Mouse (Mus musculus): Measurements from ENCODE around the gene Ssh1.

The Ssh1 gene

DNA sequence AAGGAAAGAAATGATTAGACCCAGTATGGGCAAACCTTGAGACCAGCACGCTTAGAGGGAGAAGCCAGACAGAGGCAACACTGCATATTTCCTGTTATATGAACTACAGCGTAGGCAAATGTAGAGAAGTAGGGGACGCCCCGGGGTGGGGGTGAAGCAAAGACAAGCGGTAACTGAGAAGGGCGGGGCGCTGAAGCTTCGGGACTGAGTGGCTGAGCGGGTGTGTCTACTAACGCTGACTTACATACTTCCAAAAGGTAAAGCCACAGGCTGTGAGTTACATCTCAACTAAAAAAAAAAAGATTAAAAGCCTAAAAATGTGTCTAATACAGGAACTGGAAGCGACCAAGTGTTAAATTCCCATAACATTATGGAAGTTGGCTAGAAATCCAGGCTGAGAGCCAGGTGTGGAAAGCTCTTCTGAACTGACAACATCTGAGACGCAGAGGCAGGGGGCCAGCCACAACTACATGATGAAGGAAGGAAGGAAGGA, 1.3 kb downstream of the Ssh1 start:
- no peak for DNase-seq

DNA sequence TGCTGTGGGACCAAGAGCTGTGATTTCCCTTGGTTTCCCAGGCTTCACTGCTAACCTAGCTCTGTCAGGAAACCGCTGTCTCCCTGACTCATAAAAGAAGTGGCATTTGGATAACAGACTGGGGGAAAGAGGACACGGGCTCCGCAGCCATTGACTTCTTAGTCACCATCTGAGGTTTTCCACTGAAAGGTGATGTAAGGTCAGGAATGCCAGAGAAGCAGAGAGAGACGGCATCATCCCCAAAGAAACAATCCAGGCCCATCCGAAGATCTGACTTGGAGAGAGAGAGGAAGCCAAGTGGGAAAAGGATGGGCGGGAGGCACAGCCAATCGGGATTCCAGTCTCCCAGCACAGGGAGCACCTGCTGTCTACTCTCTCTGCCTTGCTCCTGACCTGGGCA, 2.6 kb downstream of the Ssh1 start:
- DNase-seq, result no peak

DNA sequence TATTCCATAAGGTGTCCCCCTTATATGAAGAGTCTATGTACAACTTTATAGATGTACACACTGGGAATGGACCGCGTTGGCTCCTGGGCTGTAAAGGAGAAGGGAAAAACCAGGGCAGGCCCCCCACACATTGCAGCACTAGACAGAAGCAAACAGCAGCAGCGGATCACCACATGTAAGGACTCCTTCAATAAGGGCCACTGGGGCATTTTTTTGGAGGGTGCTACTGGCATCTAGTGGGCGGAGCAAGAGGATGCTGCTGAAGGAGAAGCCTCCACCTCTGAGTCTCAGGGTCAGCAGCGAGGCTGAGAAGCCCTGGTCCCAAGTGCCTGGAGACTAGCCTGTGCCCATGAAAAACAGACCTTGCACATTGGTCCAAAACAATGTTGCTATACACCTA, 3.1 kb downstream of the Ssh1 start:
- no peak for DNase-seq

DNA sequence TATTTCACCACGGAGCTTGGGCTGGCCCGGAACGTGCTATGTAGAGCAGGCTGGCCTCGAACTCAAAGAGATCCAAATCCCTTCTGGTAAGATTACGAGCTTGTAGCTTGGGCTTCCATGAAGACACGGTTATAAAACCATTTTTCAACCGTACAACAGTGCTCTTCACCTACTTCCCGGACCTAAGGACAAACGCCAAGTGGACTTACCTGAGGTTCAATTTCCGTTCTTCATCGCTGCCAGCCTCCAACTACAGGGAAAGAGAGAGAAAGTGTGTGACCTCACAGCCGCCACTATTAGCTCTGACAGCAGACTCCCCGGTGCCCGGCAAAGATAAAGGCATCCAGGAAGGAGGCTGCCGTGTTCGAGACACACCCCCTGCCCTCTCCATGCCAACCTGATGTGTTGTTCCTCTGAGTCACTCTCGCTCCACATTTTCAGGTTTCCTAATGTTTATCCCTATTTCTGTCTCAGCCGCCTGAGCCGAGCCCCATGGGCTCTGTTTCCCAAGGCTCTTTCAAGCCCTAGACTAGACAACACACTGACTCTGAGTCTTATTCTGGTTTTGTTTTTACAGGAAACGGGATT, 4.2 kb downstream of the Ssh1 start:
- no peak for DNase-seq

DNA sequence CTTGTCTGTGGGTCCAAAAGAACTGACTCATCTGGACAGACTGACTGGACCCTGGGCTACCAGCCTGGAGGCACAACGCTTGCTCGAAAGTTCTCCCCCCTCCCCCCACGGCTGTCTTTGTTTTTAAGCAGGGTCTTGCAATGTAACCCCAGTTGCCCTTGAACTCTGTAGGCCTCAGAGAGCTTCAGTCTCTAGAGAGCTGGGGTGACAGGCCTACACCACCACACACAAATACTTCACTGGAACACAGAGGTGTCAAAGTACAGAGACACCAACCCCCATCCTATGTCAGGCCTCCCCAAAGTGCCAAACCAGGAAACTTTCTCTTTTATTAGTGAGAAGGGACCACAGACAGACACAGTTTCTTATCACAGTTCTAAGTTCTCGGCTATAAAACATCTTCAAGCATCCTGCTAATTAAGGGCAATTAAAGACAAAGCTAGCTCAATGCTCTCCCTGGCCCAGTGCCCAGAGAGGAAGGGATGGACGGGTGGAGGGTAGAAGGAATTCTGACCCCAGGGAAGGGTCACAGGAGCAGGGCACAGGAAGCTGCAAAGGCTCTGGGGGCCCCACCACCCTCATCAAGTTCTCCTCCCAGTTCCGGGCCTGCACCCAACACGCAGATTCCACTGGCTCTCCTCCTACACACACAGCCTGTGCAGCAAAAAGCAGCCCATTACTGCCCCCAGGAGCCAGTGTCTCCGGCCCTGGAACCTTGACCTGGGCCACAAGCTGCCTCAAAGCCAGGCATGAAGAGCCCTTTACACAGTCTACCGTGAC, 7.3 kb downstream of the Ssh1 start:
- DNase-seq, result peak; percentile 78 to 85

DNA sequence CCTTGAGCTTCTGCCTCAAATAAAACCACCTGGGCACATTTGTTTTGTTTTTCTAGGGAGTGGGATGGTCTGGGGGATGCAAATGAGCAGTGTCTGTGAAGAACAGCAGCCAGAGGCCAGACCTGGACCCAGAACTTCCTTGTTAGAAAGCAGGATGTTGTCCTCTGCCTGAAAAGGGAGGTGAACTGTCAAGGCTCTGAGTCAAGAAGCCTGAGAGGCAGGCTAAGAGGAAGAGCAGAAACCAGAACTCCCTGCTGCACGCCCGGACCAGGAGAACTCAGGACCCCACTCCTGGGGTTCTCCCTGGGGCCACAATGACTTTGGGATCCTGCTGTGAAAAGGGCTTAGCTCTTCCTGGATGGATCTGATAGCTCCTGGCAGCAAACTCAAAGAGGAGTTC, 8.0 kb downstream of the Ssh1 start:
- no peak for DNase-seq

DNA sequence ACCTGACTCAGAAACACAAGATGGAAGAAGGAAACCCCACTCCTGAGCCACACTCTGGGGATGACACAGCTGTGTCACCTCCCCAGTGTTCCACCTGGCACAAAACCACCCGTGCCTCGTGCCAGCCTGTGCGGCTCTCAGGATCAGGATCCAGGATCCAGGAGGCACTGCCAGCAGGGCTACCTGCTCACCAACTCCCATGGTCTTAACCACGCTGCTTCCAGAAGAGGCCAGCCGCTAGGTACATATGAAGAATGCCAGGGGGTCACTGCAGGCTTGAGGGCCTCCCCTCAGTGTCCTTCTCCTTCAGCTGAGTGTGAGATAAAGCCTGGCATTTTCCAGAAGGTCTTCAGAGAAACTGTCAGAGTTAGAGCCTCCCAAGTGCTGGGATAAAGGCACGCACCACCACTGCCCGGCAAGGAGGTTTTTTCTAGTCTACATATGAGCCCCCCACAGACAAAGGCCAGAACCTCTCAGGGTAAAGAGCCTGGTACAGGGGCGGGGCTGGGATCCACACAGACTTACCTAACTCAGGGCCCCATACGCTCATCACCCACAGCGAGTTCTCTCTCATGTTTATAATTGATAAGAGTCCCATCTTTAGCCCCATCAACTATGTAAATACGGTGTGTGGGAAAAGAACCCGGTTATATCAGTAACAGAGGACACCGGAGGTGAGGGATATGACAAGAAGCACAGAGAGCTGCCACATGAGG, 9.5 kb downstream of the Ssh1 start:
- DNase-seq, result no peak

DNA sequence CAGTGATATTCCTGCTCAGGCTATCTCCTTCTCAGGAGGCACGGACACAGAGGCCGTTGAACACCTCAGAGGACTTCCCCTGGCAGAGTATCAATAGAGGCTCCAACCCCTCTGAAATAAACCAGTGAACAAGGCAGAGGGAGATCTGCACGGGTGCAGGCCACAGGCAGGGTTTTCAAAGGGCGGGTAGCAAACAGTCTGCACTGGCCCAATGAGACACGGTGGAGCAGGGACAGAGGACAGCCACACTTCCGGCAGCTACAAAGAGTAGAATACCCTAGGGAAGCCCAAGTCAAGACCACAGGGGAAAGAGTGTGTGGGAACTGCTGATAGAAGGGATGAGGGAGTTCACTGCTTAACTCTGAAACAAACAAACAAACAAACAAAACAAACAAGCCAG, 10.2 kb downstream of the Ssh1 start:
- no peak for DNase-seq

DNA sequence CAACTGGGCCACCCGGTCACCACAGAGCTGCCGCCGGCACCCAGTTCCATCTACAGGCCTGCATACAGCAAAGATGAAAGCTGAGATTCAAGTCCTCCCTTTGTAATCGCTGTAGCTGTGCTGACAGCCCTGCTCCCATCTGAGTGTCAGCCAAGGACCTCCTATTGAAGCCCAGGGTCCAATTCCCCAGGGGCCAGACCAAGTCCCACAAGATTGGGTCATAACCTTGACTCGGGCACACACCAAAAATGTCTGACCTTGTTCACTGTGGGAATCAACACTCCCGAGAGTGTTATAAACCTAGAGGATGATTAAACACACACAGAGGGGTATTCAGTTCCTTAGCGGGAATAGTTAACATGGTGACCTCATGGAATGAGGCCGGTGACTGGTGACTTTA, 11.9 kb downstream of the Ssh1 start:
- no peak for DNase-seq

DNA sequence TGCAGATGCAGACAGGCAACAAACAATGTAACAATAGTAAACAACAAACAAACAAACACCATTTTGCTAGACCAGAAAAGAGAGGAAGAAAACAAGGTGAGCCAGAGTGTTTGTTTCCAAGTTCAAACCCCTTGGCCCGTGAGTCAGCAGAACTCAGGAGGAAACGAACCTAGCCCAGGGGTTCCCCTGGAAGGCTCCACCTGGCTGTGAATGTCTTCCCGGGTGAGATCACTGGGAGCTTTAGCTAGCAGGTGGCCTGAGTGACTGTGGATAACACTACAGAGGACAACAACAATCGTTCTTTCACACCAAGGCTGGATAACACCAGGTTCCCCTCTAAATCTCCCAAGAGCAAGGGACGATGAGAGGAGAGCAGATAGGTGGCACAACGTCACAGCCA, 12.5 kb downstream of the Ssh1 start:
- DNase-seq, result no peak

DNA sequence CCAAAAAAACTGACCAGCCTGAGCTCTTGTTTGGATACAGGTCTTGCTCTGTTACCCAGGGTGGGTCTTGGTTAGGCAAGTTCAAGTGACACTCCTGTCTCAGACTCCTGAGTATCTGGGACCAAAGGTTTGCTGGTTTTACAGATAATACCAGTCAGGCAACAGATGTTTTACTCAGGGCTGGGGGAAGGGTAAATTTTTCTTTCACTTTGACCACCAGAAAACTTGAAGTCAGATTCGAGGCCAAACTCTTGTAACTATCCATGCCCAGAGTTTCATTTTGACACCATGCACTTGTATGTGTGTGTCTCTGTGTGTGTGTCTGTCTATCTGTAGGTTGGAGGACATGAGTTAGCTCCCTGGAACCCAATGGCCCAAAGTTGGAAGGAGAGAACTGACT, 13.2 kb downstream of the Ssh1 start:
- no peak for DNase-seq

DNA sequence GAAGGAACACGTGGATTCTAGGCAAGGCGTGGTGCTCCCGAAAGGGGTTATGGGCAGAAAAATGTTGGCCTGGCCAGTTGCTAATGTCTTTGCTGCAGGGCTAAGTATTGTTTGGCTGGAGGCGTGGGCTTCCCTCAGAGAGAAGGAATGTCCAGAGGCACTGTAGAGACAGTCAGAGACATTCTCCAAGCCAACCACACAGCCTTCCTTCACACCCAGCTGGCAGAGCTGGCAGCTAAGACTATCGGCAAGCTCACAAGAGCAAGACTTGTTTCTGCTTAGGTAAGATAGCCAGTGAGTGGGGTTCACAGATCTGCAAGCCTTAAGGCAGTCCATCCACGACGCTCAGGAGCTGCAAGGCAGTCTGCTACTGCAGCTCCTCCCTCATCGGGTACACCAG, 16.4 kb downstream of the Ssh1 start:
- no peak for DNase-seq

DNA sequence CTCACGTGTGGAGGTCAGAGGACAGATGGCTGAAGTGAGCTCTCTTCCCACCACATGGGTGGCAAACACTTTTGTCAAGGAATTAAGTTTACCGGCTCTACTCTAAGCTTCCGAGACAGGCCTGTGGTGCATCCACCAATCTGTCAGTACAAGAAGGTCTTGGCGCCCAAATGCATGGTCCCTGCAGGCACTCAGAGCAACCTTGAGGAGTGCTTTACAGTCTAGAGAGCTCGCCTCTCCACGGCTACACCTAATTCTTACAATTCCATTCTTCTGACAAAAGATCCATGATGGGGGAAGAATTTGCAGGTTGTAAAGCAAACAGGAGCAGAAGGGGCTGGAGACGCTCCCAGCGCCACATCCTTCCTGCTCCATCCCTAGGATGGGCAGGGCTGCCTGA, 17.1 kb downstream of the Ssh1 start:
- DNase-seq, result no peak

DNA sequence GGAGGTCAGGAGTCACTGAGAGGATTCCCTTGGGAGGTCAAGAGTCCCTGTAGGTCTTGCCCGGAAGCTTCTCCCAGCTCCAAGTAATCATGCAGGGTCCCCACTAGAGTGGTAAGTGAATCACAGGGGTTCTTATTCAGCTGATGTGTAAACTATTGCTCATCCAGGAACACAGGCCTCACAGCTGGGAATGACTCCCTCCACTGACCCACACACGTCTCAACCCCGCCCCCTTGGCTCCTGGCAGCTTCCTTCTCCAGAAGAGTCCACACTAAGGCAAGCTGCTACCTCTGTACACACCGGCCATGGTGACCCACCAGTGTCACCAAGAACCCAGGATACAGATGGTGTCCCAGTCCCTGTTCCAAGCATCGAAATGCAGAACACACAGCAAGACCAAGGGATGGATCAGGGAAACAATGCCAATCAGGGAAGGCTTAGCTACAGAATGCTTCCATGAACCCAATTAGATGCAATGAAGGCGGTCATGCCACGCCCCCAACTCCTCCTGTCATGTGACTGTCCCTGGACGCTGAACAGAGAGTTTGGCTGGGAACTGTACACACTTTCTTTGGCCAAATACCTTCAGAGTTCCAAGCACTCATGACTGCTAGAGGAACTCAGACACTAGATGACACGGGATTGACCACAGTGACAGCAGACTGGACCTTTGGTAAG, 18.0 kb downstream of the Ssh1 start:
- peak; percentile 72 to 85 for DNase-seq

DNA sequence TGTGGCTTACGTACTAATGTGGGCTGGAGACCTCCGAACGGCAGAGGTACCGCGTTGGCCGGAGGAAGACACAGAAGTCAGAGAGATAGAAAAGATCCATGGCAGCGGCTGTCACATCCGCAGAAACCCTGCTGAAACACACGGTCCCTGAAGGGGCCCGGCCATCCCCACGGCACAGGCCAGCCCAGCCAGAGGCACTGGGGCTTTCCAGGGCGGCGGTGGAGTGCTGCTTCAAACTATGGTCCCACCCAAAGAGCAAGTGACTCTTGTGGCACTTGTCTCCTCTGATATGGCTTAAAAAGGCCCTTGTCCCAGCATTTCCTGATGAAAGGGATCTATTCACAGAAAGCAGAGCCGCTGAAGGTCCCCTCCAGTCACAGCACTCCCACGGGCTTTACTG, 19.1 kb downstream of the Ssh1 start:
- no peak for DNase-seq

DNA sequence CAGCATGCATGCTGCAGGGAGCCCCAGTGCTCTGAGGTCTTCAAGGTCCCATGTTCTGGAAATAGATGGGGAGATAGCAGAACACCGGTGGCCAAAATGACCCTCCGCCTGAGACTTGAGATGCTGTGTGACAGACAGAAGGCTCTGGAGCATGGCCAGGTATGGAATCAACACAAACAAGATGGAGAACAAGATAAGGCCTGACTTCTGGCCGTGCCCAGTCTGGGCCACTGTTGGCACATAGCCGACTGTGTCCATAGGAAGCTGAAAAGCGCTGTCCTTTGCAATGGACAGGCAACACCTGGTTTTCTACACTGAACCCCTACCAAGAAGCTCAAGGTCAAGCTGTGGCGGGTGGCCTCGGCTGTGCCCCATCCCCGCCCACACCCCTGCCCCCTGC, 19.9 kb downstream of the Ssh1 start:
- peak in 1 of 2 experiments; percentile 35 for DNase-seq

DNA sequence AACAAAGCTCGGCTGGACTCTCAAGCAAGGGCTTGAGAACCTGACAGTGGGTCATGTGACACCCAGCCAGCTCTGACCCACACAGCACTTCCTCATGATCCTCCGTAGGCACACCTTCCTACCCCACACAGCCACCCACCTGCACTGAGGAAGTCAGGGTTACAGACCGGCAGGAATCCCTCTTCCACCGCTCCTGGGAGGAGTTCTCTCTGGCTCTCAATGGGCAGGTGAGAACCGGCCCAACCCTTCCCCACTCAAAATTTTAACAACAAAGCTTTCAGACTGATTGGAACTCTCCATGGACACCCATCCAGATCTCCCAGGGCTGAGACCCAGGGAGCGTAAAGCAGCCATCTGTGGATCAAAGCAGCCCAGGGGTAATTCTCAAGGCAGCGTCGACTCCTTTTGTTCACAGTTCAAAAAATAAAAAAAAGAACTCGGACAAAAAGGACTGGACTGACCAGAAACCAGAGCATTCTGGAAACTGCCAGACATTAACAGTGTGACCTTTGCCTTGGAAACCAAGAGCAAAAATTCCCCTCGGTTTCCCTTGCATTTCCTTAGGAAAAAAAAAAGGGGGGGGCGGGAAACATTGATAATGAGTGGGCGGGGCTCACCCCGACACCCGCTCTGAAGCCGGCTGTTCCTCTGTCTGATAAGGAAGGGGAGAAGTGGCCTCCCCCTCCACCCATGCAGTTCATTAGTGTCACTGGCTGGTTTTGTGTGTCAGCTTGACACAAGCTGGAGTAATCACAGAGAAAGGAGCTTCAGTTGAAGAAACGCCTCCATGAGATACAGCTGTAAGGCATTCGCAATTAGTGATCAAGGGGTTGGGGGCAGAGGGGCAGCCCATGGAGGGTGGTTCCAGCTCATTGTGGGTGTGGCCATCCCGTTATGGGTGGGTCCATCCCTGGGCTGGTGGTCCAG, 20.8 kb downstream of the Ssh1 start:
- peak; percentile 39 to 70 for DNase-seq

DNA sequence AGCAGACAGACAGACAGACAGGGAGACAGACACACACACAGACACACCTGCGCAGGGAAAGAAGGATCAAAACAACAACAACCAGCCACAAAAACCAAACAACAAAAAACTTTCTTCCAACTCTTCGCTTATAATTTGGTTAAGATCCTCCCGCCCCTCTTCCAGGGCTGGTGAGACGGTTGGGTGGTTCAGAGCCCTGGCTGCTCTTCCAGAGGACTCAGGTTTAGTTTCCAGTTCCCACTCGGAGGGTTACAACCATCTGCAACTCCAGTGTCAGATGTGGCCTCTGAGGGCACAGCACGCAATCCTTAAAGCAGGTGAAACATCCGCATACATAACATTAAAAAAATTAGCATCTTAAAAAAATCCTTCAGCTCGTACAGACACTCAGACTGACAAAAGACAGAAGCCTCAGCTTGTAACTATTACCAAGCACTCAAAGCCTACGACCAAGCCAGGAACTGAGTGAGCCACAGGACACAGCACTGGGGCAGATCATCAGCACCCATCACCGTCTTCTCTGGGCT, 22.2 kb downstream of the Ssh1 start:
- peak in 1 of 2 experiments; percentile 31 for DNase-seq

DNA sequence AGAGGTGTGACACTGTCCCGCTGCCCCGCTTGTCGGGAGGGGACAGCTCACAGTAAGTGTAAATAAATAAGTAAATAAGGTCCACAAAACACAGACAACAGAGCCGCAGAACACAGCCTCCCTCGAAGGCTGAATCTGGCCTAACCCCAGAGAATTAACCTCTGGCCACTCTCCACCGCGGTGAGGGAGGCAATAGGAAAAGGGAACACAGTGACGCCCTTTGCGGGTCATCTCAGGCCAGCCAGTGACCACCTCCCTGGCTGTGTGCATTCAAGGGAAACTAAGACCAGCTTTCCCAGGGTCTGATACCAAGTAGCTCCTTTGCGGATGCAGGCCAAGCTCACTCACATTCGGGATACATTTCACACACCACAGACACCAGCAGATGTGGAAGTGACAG, 25.3 kb downstream of the Ssh1 start:
- DNase-seq, result peak; percentile 61 to 65

DNA sequence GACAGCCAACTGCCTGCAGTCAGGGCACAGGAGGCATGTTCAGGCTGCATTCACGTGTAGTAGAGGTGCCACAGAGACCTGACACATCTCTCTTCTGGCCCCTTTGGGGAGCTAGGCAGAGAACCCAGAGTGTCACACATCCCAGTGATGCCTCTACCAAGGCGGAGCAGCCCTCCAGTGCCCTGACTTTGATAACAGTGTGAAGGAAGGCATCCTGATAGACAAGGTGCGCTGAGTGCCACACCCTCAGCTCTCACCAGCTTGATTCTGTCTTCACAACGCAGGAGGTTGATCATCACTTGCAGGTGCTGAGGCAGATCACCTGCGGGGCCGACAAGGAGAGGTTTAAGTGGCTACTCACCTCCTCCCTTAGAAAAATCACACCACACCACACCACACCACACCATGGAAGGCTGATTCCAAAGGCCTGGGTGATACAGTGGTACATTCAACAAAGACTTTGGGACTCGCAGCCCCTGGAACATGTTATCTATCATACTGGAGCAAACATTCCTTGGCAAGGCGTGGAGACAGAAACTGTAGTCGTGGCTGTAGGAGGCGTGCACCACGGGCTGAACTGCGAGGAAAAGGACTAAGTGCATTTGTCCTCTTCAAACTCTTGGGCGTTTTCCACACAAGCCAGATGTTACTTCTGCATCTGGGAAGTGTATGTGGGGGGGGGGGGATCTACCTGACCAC, 27.1 kb downstream of the Ssh1 start:
- no peak for DNase-seq

DNA sequence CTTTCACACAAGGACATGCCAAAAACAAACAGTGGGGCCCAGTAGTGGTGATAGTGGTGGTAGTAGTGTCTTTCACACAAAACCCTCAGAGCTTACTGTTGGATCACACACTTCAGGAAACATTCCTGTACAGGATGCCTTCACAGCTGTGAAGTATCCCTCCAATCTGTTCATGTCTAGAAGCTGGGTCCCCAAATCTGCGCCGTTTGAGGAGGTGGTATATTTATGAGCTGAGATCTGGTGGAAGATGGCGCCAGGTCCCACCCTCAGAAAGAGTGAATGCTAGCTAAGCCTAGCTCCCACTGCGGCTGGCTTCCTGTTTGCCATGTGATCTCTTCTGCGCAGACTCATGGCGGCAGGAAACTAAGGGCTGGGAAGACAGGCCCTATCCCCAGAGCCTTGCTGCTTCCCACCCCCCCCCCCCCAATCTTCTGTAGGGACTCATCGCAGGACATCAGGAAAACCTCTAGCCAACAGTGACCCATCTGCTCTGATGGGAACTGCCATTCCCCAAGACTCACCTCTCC, 28.0 kb downstream of the Ssh1 start:
- no peak for DNase-seq

Measured in kidney, adult 8-10 months (tissue).